Mouse (Mus musculus) spleen, adult 2 months (tissue): Measurements from ENCODE around the gene Itfg2. TPM values are rescaled to one million over a fixed set of nuclear protein-coding genes. Genes with fewer than 3 reads are reported as not detected.

Experiments
- DNase-seq, 2 experiments: peaks; one replicate each; pipeline versions ENCODE4 v3.0.0 to v3.0.0-alpha.2; 2012 to 2021; ENCODE audit warnings: low spot score in 2 of 2, low read depth in 1 of 2
- H3K27ac ChIP-seq: fragments of 200-500 bp; 2 replicates; pipeline ENCODE4 v1.5.1; 2012; ENCODE audit warnings: low read length, inconsistent platforms; ENCODE audit not compliant: insufficient read depth
- H3K27me3 ChIP-seq: fragments of 200-500 bp; 2 replicates; pipeline ENCODE4 v1.6.1; 2012; ENCODE audit warnings: mild to moderate bottlenecking, moderate library complexity, low read length, inconsistent platforms; ENCODE audit not compliant: control insufficient read depth, insufficient read depth
- H3K36me3 ChIP-seq: fragments of 200-500 bp; 2 replicates; pipeline ENCODE4 v1.6.1; 2012; ENCODE audit warnings: mild to moderate bottlenecking, low read length, inconsistent platforms; ENCODE audit not compliant: control insufficient read depth, insufficient read depth
- H3K4me1 ChIP-seq: fragments of 200-500 bp; 2 replicates; pipeline ENCODE4 v1.6.1; 2011; ENCODE audit warnings: inconsistent platforms; ENCODE audit not compliant: control insufficient read depth, insufficient read depth, insufficient read length
- H3K4me3 ChIP-seq: fragments of 200-500 bp; 2 replicates; pipeline ENCODE4 v1.5.1; 2011; ENCODE audit warnings: mild to moderate bottlenecking, inconsistent platforms; ENCODE audit not compliant: insufficient read depth, insufficient read length; ENCODE audit errors: extremely low read depth
- CTCF ChIP-seq: fragments of 200-500 bp; IDR thresholded peaks from 2 replicates; pipeline ENCODE4 v1.5.1; 2011; ENCODE audit warnings: mild to moderate bottlenecking, inconsistent platforms; ENCODE audit not compliant: insufficient read depth, insufficient read length, insufficient replicate concordance; ENCODE audit errors: extremely low read depth
- POLR2A ChIP-seq: fragments of 200-500 bp; IDR thresholded peaks from 2 replicates; pipeline ENCODE4 v1.6.1; 2011; ENCODE audit warnings: low read depth, low read length, inconsistent platforms
- WGBS: fragments of 180-500 bp; shearing (Covaris S2); methylation state at CpG from one replicate; pipeline ENCODE4 v1.1.7; 2018; 5-methylcytosine and 5-hydroxymethylcytosine counted together
- polyA plus RNA-seq: library from polyadenylated mRNA; depleted of rRNA; stranded (reverse); fragments of >200 nt; gene quantifications from 2 replicates; pipeline ENCODE4 v1.2.3, GENCODE M21; 2012

Itfg2 gene
- polyA plus RNA-seq, 1 experiment, result 23.0 TPM

GRCm38 (mm10) chr6:128440238-128440637 is 15.5 kb upstream of the Itfg2 start:
- Histone ChIP-seq H3K27me3 (no peaks in the 10 kb centered on the region), H3K36me3 (peaks cover 5% of the 10 kb centered on the region), H3K4me1 (0 out of 2 replicates have a peak, but pooled peaks cover 3% of the 10 kb centered on the region), H3K4me3 (no peak overlapping the region), H3K27ac (no peak overlapping the region)
- TF ChIP-seq POLR2A, result no peak
- no peak for TF ChIP-seq CTCF
- WGBS, result 85% methylated on average over 2 of the region's 2 CpGs
- no peak for DNase-seq

- no peaks in the 10 kb centered on the region for H3K27me3 ChIP-seq
- no peak for DNase-seq
- 16% methylated on average over 17 of the region's 18 CpGs for WGBS
- TF ChIP-seq CTCF, result no peak
- no peak for TF ChIP-seq POLR2A
- peak overlapping the region; percentile 52 for H3K4me3 ChIP-seq
- H3K36me3 ChIP-seq, result peaks cover 11% of the 10 kb centered on the region
- 0 out of 2 replicates have a peak, but pooled peaks cover 3% of the 10 kb centered on the region for H3K4me1 ChIP-seq
- 0 out of 2 replicates have a peak overlapping the region, but pooled peaks have one; percentile 53 for H3K27ac ChIP-seq
These were observed 14.2 kb upstream of the Itfg2 start for GRCm38 (mm10) chr6:128438871-128439341.

- peak within 1 kb of the TSS; percentile 81 for H3K27ac ChIP-seq
- WGBS, result under 1% methylated on average over 67 of the region's 67 CpGs
- 0 out of 2 replicates have a peak, but pooled peaks cover 3% of the 10 kb centered on the region for H3K4me1 ChIP-seq
- no peak for TF ChIP-seq CTCF
- TF ChIP-seq POLR2A, result peak; percentile 72
- peak within 1 kb of the TSS; percentile 97 for H3K4me3 ChIP-seq
- DNase-seq, result peak; percentile 81 to 95
- peaks cover 15% of the 10 kb centered on the region for H3K36me3 ChIP-seq
- no peaks in the 10 kb centered on the region for H3K27me3 ChIP-seq
These were observed 13.7 kb upstream of the Itfg2 start, which contains the start of gene Fkbp4 for GRCm38 (mm10) chr6:128438317-128438870. Gene Fkbp4 (minus strand): TSS chr6:128438677.

GRCm38 (mm10) chr6:128437731-128438316 is 13.1 kb upstream of the Itfg2 start:
- Histone ChIP-seq H3K27me3 (no peaks in the 10 kb centered on the region), H3K4me1 (0 out of 2 replicates have a peak, but pooled peaks cover 3% of the 10 kb centered on the region), H3K4me3 (peak overlapping the region; percentile 97), H3K27ac (peak overlapping the region; percentile 81), H3K36me3 (peaks cover 18% of the 10 kb centered on the region)
- peak in 1 of 2 experiments; percentile 61 for DNase-seq
- TF ChIP-seq POLR2A, result no peak
- no peak for TF ChIP-seq CTCF
- WGBS, result 1% methylated on average over 52 of the region's 52 CpGs

GRCm38 (mm10) chr6:128437288-128437687 is 12.6 kb upstream of the Itfg2 start:
- no peak overlapping the region for H3K27ac ChIP-seq
- 13% methylated on average over 10 of the region's 10 CpGs for WGBS
- H3K27me3 ChIP-seq, result no peaks in the 10 kb centered on the region
- peaks cover 23% of the 10 kb centered on the region for H3K36me3 ChIP-seq
- H3K4me3 ChIP-seq, result peak overlapping the region; percentile 97
- no peak for TF ChIP-seq POLR2A
- no peak for TF ChIP-seq CTCF
- no peak for DNase-seq
- 0 out of 2 replicates have a peak, but pooled peaks cover 3% of the 10 kb centered on the region for H3K4me1 ChIP-seq

- no peak for TF ChIP-seq POLR2A
- TF ChIP-seq CTCF, result no peak
- H3K36me3 ChIP-seq, result peaks cover 31% of the 10 kb centered on the region
- H3K27ac ChIP-seq, result no peak overlapping the region
- no peak overlapping the region for H3K4me3 ChIP-seq
- H3K27me3 ChIP-seq, result no peaks in the 10 kb centered on the region
- 0 out of 2 replicates have a peak, but pooled peaks cover 3% of the 10 kb centered on the region for H3K4me1 ChIP-seq
- DNase-seq, result no peak
- 92% methylated on average over 8 of the region's 8 CpGs for WGBS
These were observed 11.8 kb upstream of the Itfg2 start for GRCm38 (mm10) chr6:128436356-128437005.
